Mouse (Mus musculus): ENCODE measurements around the gene Catsperg1.

- no peak for TF ChIP-seq CTCF (IDR thresholded peaks at IDR 0.05; ENCODE audit: low read depth, low read length)
- no peak for TF ChIP-seq POLR2A (IDR thresholded peaks at IDR 0.05; ENCODE audit: insufficient read depth, low read length)
- TF ChIP-seq EP300 (IDR thresholded peaks at IDR 0.05; ENCODE audit: insufficient read depth, low read depth, low read length): no peak
Measured at GRCm38 (mm10) chr7:29141416-29141815, 72.4 kb downstream of the Catsperg1 start.
